Mouse (Mus musculus) kidney, adult 2 months (tissue): ENCODE results near the gene Gpc6. TPM values are rescaled to one million over a fixed set of nuclear protein-coding genes. Genes with fewer than 3 reads are reported as not detected.
"Not testable (repeated sequence)": the region's sequence is repeated elsewhere in the genome, so short reads cannot be mapped to it uniquely, and the experiment has no call there.

ENCODE experiments used
- DNase-seq: peaks from one replicate; pipeline ENCODE4 v3.0.0; 2021
- H3K27ac ChIP-seq: fragments of 200-500 bp; 2 replicates; pipeline ENCODE4 v1.5.1; 2012; ENCODE audit warnings: low read depth, low read length, control low read depth, inconsistent platforms; ENCODE audit not compliant: insufficient read depth
- H3K27me3 ChIP-seq: fragments of 200-500 bp; replicated peaks from 2 replicates; pipeline ENCODE4 v1.6.1; 2012; ENCODE audit warnings: mild to moderate bottlenecking, moderate library complexity, low read length, inconsistent platforms; ENCODE audit not compliant: control insufficient read depth, insufficient read depth
- H3K36me3 ChIP-seq: fragments of 200-500 bp; 2 replicates; pipeline ENCODE4 v1.6.1; 2012; ENCODE audit warnings: mild to moderate bottlenecking, moderate library complexity, low read length, inconsistent platforms; ENCODE audit not compliant: control insufficient read depth, insufficient read depth
- H3K4me1 ChIP-seq: fragments of 200-500 bp; 2 replicates; pipeline ENCODE4 v1.6.1; 2011; ENCODE audit warnings: low read length; ENCODE audit not compliant: control insufficient read depth, insufficient read depth
- H3K4me3 ChIP-seq: fragments of 200-500 bp; 2 replicates; pipeline ENCODE4 v1.5.1; 2011; ENCODE audit warnings: mild to moderate bottlenecking, low read depth, low read length, control low read depth; ENCODE audit not compliant: insufficient read depth
- CTCF ChIP-seq: fragments of 200-500 bp; conservative IDR thresholded peaks from 2 replicates; pipeline ENCODE4 v1.5.1; 2011; ENCODE audit warnings: low read depth, mild to moderate bottlenecking, control low read depth, low read length, moderate library complexity, mixed read lengths; ENCODE audit not compliant: insufficient read depth, insufficient read length
- POLR2A ChIP-seq: fragments of 200-500 bp; IDR thresholded peaks from one replicate; pipeline ENCODE4 v1.6.1; 2011; ENCODE audit warnings: low read depth, low read length, control low read depth
- WGBS: fragments of 180-500 bp; shearing (Covaris S2); methylation state at CpG from one replicate; pipeline ENCODE4 v1.1.7; 2018; 5-methylcytosine and 5-hydroxymethylcytosine counted together
- polyA plus RNA-seq: library from polyadenylated mRNA; depleted of rRNA; stranded (reverse); fragments of >200 nt; gene quantifications from 2 replicates; pipeline ENCODE4 v1.2.3, GENCODE M21; 2012

Gpc6 gene
- polyA plus RNA-seq, 1 experiment: 3.4 TPM

GRCm38 (mm10) chr14:117415045-117415444, 489.9 kb downstream of the Gpc6 start:
- no peaks in the 10 kb centered on the region for H3K27me3 ChIP-seq
- TF ChIP-seq POLR2A (no peak), CTCF (no peak)
- H3K4me1 ChIP-seq: no peaks in the 10 kb centered on the region
- no peak for DNase-seq
- H3K36me3 ChIP-seq: no peaks in the 10 kb centered on the region
- H3K4me3 ChIP-seq: no peak overlapping the region
- no peak overlapping the region for H3K27ac ChIP-seq

GRCm38 (mm10) chr14:117419561-117420218, 494.6 kb downstream of the Gpc6 start:
- peak; percentile 8 for DNase-seq

DNA sequence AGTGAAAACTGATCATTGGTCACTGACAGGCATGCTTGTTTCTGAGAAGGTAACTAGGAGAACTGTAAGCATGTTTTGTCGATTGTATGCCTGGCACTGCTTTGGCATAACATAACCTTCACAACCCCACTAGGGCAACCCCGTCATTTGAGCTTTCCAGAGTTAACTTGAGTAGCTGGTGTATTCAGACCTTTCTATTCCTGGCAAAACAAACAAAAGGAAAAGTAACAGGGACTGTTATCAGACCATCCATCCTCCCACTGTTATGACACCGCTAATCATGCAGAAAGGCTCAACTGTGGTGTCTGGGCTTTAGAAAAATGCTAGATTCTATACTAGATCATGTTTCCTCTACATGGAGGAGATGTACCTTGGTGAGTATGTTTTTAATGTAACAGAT, 496.1 kb downstream of the Gpc6 start:
- H3K27ac ChIP-seq: no peak overlapping the region
- no peaks in the 10 kb centered on the region for H3K27me3 ChIP-seq
- no peaks in the 10 kb centered on the region for H3K36me3 ChIP-seq
- TF ChIP-seq CTCF (no peak), POLR2A (no peak)
- H3K4me3 ChIP-seq: no peak overlapping the region
- 64% methylated on average over 3 of the region's 3 CpGs for WGBS
- no peaks in the 10 kb centered on the region for H3K4me1 ChIP-seq
- DNase-seq: no peak

More at GRCm38 (mm10) chr14:117419561-117420218, 494.6 kb downstream of the Gpc6 start:
- H3K27me3 ChIP-seq: no peaks in the 10 kb centered on the region
- TF ChIP-seq POLR2A (no peak), CTCF (no peak)
- no peak overlapping the region for H3K4me3 ChIP-seq
- 28% methylated on average over 6 of the region's 6 CpGs for WGBS
- H3K36me3 ChIP-seq: no peaks in the 10 kb centered on the region
- no peaks in the 10 kb centered on the region for H3K4me1 ChIP-seq
- no peak overlapping the region for H3K27ac ChIP-seq

- DNase-seq: no peak
- no peaks in the 10 kb centered on the region for H3K36me3 ChIP-seq
- H3K27ac ChIP-seq: no peak overlapping the region
- TF ChIP-seq CTCF (no peak), POLR2A (no peak)
- no peak overlapping the region for H3K4me3 ChIP-seq
- no peaks in the 10 kb centered on the region for H3K27me3 ChIP-seq
- WGBS: 57% methylated on average over 7 of the region's 7 CpGs
- no peaks in the 10 kb centered on the region for H3K4me1 ChIP-seq
Observed at GRCm38 (mm10) chr14:117426116-117426515, 501.0 kb downstream of the Gpc6 start.

- no peaks in the 10 kb centered on the region for H3K27me3 ChIP-seq
- H3K4me1 ChIP-seq: no peaks in the 10 kb centered on the region
- TF ChIP-seq CTCF: no peak
- no peak for TF ChIP-seq POLR2A
- no peak for DNase-seq
- 42% methylated on average over 3 of the region's 3 CpGs for WGBS
- no peaks in the 10 kb centered on the region for H3K36me3 ChIP-seq
- no peak overlapping the region for H3K4me3 ChIP-seq
- no peak overlapping the region for H3K27ac ChIP-seq
Observed at GRCm38 (mm10) chr14:117427776-117428175, 502.7 kb downstream of the Gpc6 start.

DNA sequence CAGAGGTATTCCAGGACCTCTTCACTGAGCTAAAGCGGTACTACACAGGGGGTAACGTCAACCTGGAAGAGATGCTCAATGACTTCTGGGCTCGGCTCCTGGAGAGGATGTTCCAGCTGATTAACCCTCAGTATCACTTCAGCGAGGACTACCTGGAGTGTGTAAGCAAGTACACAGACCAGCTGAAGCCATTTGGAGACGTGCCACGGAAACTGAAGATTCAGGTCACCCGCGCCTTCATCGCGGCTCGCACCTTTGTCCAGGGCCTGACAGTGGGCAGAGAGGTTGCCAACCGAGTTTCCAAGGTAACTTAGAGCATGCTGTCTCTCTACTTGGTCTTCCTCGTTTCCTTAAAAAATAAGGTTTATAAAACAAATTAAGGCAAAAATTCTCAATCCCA, 510.6 kb downstream of the Gpc6 start:
- Histone ChIP-seq H3K4me1 (no peaks in the 10 kb centered on the region), H3K36me3 (no peaks in the 10 kb centered on the region), H3K27me3 (no peaks in the 10 kb centered on the region; the same call in 1 of the 2 replicates), H3K4me3 (no peak overlapping the region), H3K27ac (no peak overlapping the region)
- TF ChIP-seq POLR2A (no peak), CTCF (no peak)
- 80% methylated on average over 13 of the region's 13 CpGs for WGBS
- DNase-seq: peak; percentile 10

GRCm38 (mm10) chr14:117446675-117447231, 521.6 kb downstream of the Gpc6 start:
- not testable (repeated sequence) for H3K4me3 ChIP-seq, H3K36me3 ChIP-seq, DNase-seq, H3K27me3 ChIP-seq, H3K4me1 ChIP-seq, H3K27ac ChIP-seq
- WGBS: 96% methylated on average over 2 of the region's 2 CpGs
